ENCODE assay signal across 8 mouse cellular contexts in the genomic region with DNA sequence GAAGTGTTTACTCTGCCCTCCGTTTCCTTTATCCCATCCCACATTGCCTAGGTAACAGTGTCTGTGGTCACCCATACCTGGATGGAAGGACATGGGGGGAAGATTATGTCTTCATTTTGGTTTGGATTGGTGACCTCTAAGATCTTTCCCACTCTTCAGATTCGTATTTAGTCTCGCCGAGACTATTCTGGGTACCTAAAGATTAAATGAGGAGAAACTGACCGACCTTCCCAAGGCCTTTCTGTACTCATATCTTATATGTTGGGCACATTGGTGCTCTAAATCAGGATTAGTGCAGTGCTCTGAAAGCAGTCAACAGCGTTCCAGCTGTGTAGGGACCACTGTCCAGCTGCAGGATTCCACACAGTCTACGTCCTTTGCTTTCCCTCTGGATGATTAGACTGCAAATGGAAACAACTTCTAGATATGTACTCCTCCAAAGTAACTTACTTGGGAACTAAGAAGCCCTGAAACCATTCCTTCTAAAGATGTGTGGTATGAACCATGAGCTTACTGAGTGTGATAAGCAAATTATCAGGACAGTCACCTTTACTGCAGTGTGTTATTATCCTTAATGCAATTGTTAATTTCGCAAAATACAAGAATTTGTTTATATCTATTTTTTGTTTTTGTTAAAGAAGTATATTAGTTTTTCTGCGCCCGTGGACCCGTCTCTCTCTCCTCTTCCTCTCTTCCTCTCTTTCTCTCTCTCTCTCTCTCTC. TPM values are rescaled to one million over a fixed set of nuclear protein-coding genes. Genes with fewer than 3 reads are reported as not detected.
DNase-seq lines count a peak whose midpoint lies in the region; ATAC-seq and TF ChIP-seq lines count a peak whose summit lies in the region.

No protein-coding gene starts in this region.

- peak overlapping the region; percentile 99 for H3K9ac ChIP-seq in heart, embryonic 14.5 days (ENCODE audit: low read length)
- peak overlapping the region; percentile 95 for H3K9ac ChIP-seq in forebrain, embryonic 15.5 days (replicated peaks)

- H3K4me2 ChIP-seq in heart, embryonic 14.5 days (ENCODE audit: low read length), result peak overlapping the region; percentile 85
- peak overlapping the region; percentile 81 for H3K4me2 ChIP-seq in forebrain, embryonic 15.5 days (replicated peaks)

- no peaks in the 10 kb centered on the region for H3K9me3 ChIP-seq in heart, embryonic 14.5 days (ENCODE audit: control insufficient read depth, low read length)
- no peaks in the 10 kb centered on the region for H3K9me3 ChIP-seq in G1E (replicated peaks)
- H3K9me3 ChIP-seq in forebrain, embryonic 15.5 days, result no peaks in the 10 kb centered on the region

- ATAC-seq in heart, embryonic 14.5 days (ENCODE audit: insufficient number of reproducible peaks, insufficient read depth, low FRiP score, low read depth), result no peak; the same call in 1 of the 2 replicates
- no peak; the same call in 1 of the 2 replicates for ATAC-seq in G1E (ENCODE audit: extremely low read depth, insufficient number of reproducible peaks, low FRiP score, poor library complexity, severe bottlenecking)
- peak; percentile 0 for ATAC-seq in forebrain, embryonic 15.5 days (replicated peaks)

- H3K27ac ChIP-seq in heart, embryonic 14.5 days (replicated peaks in 1 of 2; ENCODE audit: control insufficient read depth in 1 of 2, insufficient read depth in 1 of 2, low read depth in 2 of 2, low read length in 2 of 2), result peak overlapping the region; percentile 79 to 100
- peak overlapping the region; percentile 95; the same call in 1 of the 2 replicates for H3K27ac ChIP-seq in forebrain, embryonic 15.5 days (replicated peaks)
- no peak overlapping the region for H3K27ac ChIP-seq in macrophage

- no peaks in the 10 kb centered on the region for H3K36me3 ChIP-seq in heart, embryonic 14.5 days (ENCODE audit: control insufficient read depth, insufficient read depth, low read length)
- H3K36me3 ChIP-seq in G1E (replicated peaks) (peaks cover 8% of the 10 kb centered on the region), macrophage (ENCODE audit: inconsistent target) (no peaks in the 10 kb centered on the region)
- no peaks in the 10 kb centered on the region for H3K36me3 ChIP-seq in forebrain, embryonic 15.5 days

- H3K4me3 ChIP-seq in heart, embryonic 14.5 days (ENCODE audit: control insufficient read depth in 1 of 2, insufficient read depth in 1 of 2, low read depth in 1 of 2, low read length in 2 of 2), result peak overlapping the region; percentile 84 to 87
- H3K4me3 ChIP-seq in G1E (ENCODE audit: low read depth, low read length) (peak overlapping the region; percentile 78), macrophage (ENCODE audit: inconsistent target) (peak overlapping the region; percentile 48)
- H3K4me3 ChIP-seq in forebrain, embryonic 15.5 days, result peak overlapping the region; percentile 81

- TF ChIP-seq CTCF in G1E (IDR thresholded peaks at IDR 0.05; ENCODE audit: low read depth, low read length), result no peak

- H3K79me2 ChIP-seq in macrophage (ENCODE audit: inconsistent target), result no peaks in the 10 kb centered on the region

- WGBS in heart, embryonic 14.5 days, result 35% methylated on average over 11 of the region's 11 CpGs
- 46% methylated on average over 11 of the region's 11 CpGs for WGBS in forebrain, embryonic 15.5 days
- 46% methylated on average over 10 of the region's 11 CpGs for WGBS in macrophage (ENCODE audit: missing documents)

- peaks cover 2 to 8% of the 10 kb centered on the region in 2 experiments; a peak in 1 of 4 replicates for H3K4me1 ChIP-seq in heart, embryonic 14.5 days (ENCODE audit: control insufficient read depth in 2 of 2, insufficient read depth in 2 of 2, low read length in 2 of 2)
- H3K4me1 ChIP-seq in G1E (ENCODE audit: insufficient read depth, low read depth, low read length), result peaks cover 42% of the 10 kb centered on the region
- peaks cover 12% of the 10 kb centered on the region for H3K4me1 ChIP-seq in forebrain, embryonic 15.5 days

- no peak for DNase-seq in heart, postnatal 10 days
- no peak for DNase-seq in G1E (ENCODE audit: low spot score)
- no peak for DNase-seq in right cerebral cortex, postnatal 14 days
- DNase-seq in ovary, postnatal 36 days (ENCODE audit: low spot score), result no peak
- DNase-seq in yolk sac, embryonic 10.5 days (ENCODE audit: low spot score), result no peak

- intact Hi-C loops in heart, postnatal 10 days (cut with DNase I), result loop anchor here (5.0 kb wide), 2 partner anchors 36 to 231 kb away; partner anchors contain the start of gene Nop10

- H3K27me3 ChIP-seq in heart, embryonic 14.5 days (ENCODE audit: control insufficient read depth, insufficient read depth, low read length), result no peaks in the 10 kb centered on the region
- H3K27me3 ChIP-seq in G1E (ENCODE audit: insufficient read depth, low read length), result no peaks in the 10 kb centered on the region
- no peaks in the 10 kb centered on the region for H3K27me3 ChIP-seq in forebrain, embryonic 15.5 days

RNA-seq across cellular contexts. Expression of gene Aven, which starts 0.9 kb away (rescaled TPM):
- 6.0 and 8.3 TPM in 2 replicates for polyA plus RNA-seq in heart, embryonic 14.5 days (2014; fragmentation: Nextera tagmentation; extraction: Ambion mirVana)
- 10 to 100 TPM; 14.4 to 15.8 TPM for total RNA-seq in heart, postnatal 10 days (2021)
- total RNA-seq in G1E (2014; fragmentation: Nextera tagmentation) (9.8 and 11.4 TPM in 2 replicates), G1E (2017) (25.5 and 29.7 TPM in 2 replicates)
- polyA plus RNA-seq in G1E (2012) (6.9 and 10.2 TPM in 2 replicates), macrophage (2018) (6.6 to 10.9 TPM (median 10.6 TPM) in 3 replicates)
- 3.6 and 3.7 TPM in 2 replicates for polyA plus RNA-seq in forebrain, embryonic 15.5 days (2015; fragmentation: Nextera tagmentation; extraction: Ambion mirVana)
- total RNA-seq in macrophage (2018; cell fraction: chromatin; rRNA removed), result 1 to 10 TPM in 23 of 26 experiments, under 1 TPM in 3; 0.82 to 3.4 (median 2.0) TPM
- 10 to 100 TPM in 5 of 26 experiments, 1 to 10 TPM in 21; 4.2 to 13.6 (median 8.4) TPM for total RNA-seq in macrophage (2018; cell fraction: cytosol; rRNA removed)
- 1 to 10 TPM; 1.2 to 7.5 (median 2.9) TPM for total RNA-seq in macrophage (2018; cell fraction: nucleus; rRNA removed)

RNA-seq across cellular contexts. Expression of gene Chrm5, which starts 13.1 kb away (rescaled TPM):
- not detected in 2 replicates for polyA plus RNA-seq in heart, embryonic 14.5 days (2014; fragmentation: Nextera tagmentation; extraction: Ambion mirVana)
- not detected for total RNA-seq in heart, postnatal 10 days (2021)
- total RNA-seq in G1E (2014; fragmentation: Nextera tagmentation) (not detected in 2 replicates), G1E (2017) (not detected in 2 replicates)
- polyA plus RNA-seq in G1E (2012) (not detected in 2 replicates), macrophage (2018) (not detected in 3 replicates)
- polyA plus RNA-seq in forebrain, embryonic 15.5 days (2015; fragmentation: Nextera tagmentation; extraction: Ambion mirVana), result 0.56 and 0.83 TPM in 2 replicates
- not detected for total RNA-seq in macrophage (2018; cell fraction: chromatin; rRNA removed)
- total RNA-seq in macrophage (2018; cell fraction: cytosol; rRNA removed), result not detected
- not detected for total RNA-seq in macrophage (2018; cell fraction: nucleus; rRNA removed)

RNA-seq across cellular contexts. Expression of gene Emc7, which starts 38.9 kb away (rescaled TPM):
- 18.1 and 20.1 TPM in 2 replicates for polyA plus RNA-seq in heart, embryonic 14.5 days (2014; fragmentation: Nextera tagmentation; extraction: Ambion mirVana)
- 10 to 100 TPM; 15.5 to 16.8 TPM for total RNA-seq in heart, postnatal 10 days (2021)
- total RNA-seq in G1E (2014; fragmentation: Nextera tagmentation), result 14.4 and 15.0 TPM in 2 replicates
- 9.7 and 11.9 TPM in 2 replicates for total RNA-seq in G1E (2017)
- 1.1 and 1.8 TPM in 2 replicates for polyA plus RNA-seq in G1E (2012)
- 14.2 and 16.2 TPM in 2 replicates for polyA plus RNA-seq in forebrain, embryonic 15.5 days (2015; fragmentation: Nextera tagmentation; extraction: Ambion mirVana)
- total RNA-seq in macrophage (2018; cell fraction: chromatin; rRNA removed), result 10 to 100 TPM in 1 of 26 experiments, 1 to 10 TPM in 25; 2.4 to 10.1 (median 5.8) TPM
- total RNA-seq in macrophage (2018; cell fraction: cytosol; rRNA removed), result 10 to 100 TPM; 18.6 to 30.0 (median 24.8) TPM
- 10 to 100 TPM in 18 of 26 experiments, 1 to 10 TPM in 8; 5.4 to 20.1 (median 12.9) TPM for total RNA-seq in macrophage (2018; cell fraction: nucleus; rRNA removed)
- 17.8 to 28.1 TPM (median 22.4 TPM) in 3 replicates for polyA plus RNA-seq in macrophage (2018)
